Mouse (Mus musculus): ENCODE results near the gene Brd4. TPM values are rescaled to one million over a fixed set of nuclear protein-coding genes. Genes with fewer than 3 reads are reported as not detected.

The Brd4 gene
- polyA plus RNA-seq, 1 experiment from 2014 or later: 54.7 TPM

- Histone ChIP-seq H3K4me1 (ENCODE audit: control insufficient read depth in 2 of 2, insufficient read depth in 2 of 2, low read length in 2 of 2) (peaks cover 11 to 13% of the 10 kb centered on the region in 2 experiments), H3K4me2 (ENCODE audit: low read length) (peak overlapping the region; percentile 89), H3K9me3 (ENCODE audit: control insufficient read depth, low read length) (no peaks in the 10 kb centered on the region), H3K9ac (ENCODE audit: low read length) (no peak overlapping the region), H3K27ac (replicated peaks in 1 of 2; ENCODE audit: control insufficient read depth in 1 of 2, insufficient read depth in 1 of 2, low read depth in 2 of 2, low read length in 2 of 2) (no peak overlapping the region), H3K27me3 (ENCODE audit: control insufficient read depth, insufficient read depth, low read length) (peaks cover 15% of the 10 kb centered on the region), H3K4me3 (ENCODE audit: control insufficient read depth in 1 of 2, insufficient read depth in 1 of 2, low read depth in 1 of 2, low read length in 2 of 2) (peak overlapping the region in 1 of 2 experiments; percentile 43; a peak in 1 of 4 replicates), H3K36me3 (ENCODE audit: control insufficient read depth, insufficient read depth, low read length) (no peaks in the 10 kb centered on the region)
- ATAC-seq (ENCODE audit: insufficient number of reproducible peaks, insufficient read depth, low FRiP score, low read depth): no peak
- WGBS: 18% methylated on average over 5 of the region's 5 CpGs
These were observed 94.7 kb downstream of the Brd4 start for GRCm38 (mm10) chr17:32189850-32190249.

GRCm38 (mm10) chr17:32188863-32189636, 95.5 kb downstream of the Brd4 start, which contains the start of gene Ephx3:
Ephx3 (minus strand) TSS chr17:32189549.
- H3K4me1 ChIP-seq (ENCODE audit: control insufficient read depth in 2 of 2, insufficient read depth in 2 of 2, low read length in 2 of 2): peaks cover 11 to 13% of the 10 kb centered on the region in 2 experiments
- peak within 1 kb of the TSS; percentile 34 to 43 for H3K4me3 ChIP-seq (ENCODE audit: control insufficient read depth in 1 of 2, insufficient read depth in 1 of 2, low read depth in 1 of 2, low read length in 2 of 2)
- H3K9me3 ChIP-seq (ENCODE audit: control insufficient read depth, low read length): no peaks in the 10 kb centered on the region
- peak; percentile 38; the same call in 1 of the 2 replicates for ATAC-seq (ENCODE audit: insufficient number of reproducible peaks, insufficient read depth, low FRiP score, low read depth)
- H3K27me3 ChIP-seq (ENCODE audit: control insufficient read depth, insufficient read depth, low read length): peaks cover 15% of the 10 kb centered on the region
- H3K9ac ChIP-seq (ENCODE audit: low read length): peak within 1 kb of the TSS; percentile 42; the same call in 1 of the 2 replicates
- WGBS: 6% methylated on average over 42 of the region's 42 CpGs
- no peak within 1 kb of the TSS for H3K27ac ChIP-seq (replicated peaks in 1 of 2; ENCODE audit: control insufficient read depth in 1 of 2, insufficient read depth in 1 of 2, low read depth in 2 of 2, low read length in 2 of 2)
- no peaks in the 10 kb centered on the region for H3K36me3 ChIP-seq (ENCODE audit: control insufficient read depth, insufficient read depth, low read length)
- H3K4me2 ChIP-seq (ENCODE audit: low read length): peak within 1 kb of the TSS; percentile 89

GRCm38 (mm10) chr17:32183017-32183416, 101.5 kb downstream of the Brd4 start:
- Histone ChIP-seq H3K4me1 (ENCODE audit: control insufficient read depth in 2 of 2, insufficient read depth in 2 of 2, low read length in 2 of 2) (peaks cover 15 to 20% of the 10 kb centered on the region in 2 experiments), H3K4me3 (ENCODE audit: control insufficient read depth in 1 of 2, insufficient read depth in 1 of 2, low read depth in 1 of 2, low read length in 2 of 2) (no peak overlapping the region), H3K4me2 (ENCODE audit: low read length) (no peak overlapping the region), H3K27me3 (ENCODE audit: control insufficient read depth, insufficient read depth, low read length) (no peaks in the 10 kb centered on the region), H3K9me3 (ENCODE audit: control insufficient read depth, low read length) (no peaks in the 10 kb centered on the region), H3K9ac (ENCODE audit: low read length) (no peak overlapping the region), H3K27ac (replicated peaks in 1 of 2; ENCODE audit: control insufficient read depth in 1 of 2, insufficient read depth in 1 of 2, low read depth in 2 of 2, low read length in 2 of 2) (no peak overlapping the region), H3K36me3 (ENCODE audit: control insufficient read depth, insufficient read depth, low read length) (no peaks in the 10 kb centered on the region)
- 33% methylated on average over 8 of the region's 8 CpGs for WGBS
- ATAC-seq (ENCODE audit: insufficient number of reproducible peaks, insufficient read depth, low FRiP score, low read depth): no peak

- Histone ChIP-seq H3K9me3 (ENCODE audit: control insufficient read depth, low read length) (no peaks in the 10 kb centered on the region), H3K9ac (ENCODE audit: low read length) (no peak overlapping the region), H3K36me3 (ENCODE audit: control insufficient read depth, insufficient read depth, low read length) (no peaks in the 10 kb centered on the region), H3K27ac (replicated peaks in 1 of 2; ENCODE audit: control insufficient read depth in 1 of 2, insufficient read depth in 1 of 2, low read depth in 2 of 2, low read length in 2 of 2) (0 out of 4 replicates have a peak overlapping the region, but pooled peaks have one; percentile 12 to 13), H3K4me2 (ENCODE audit: low read length) (no peak overlapping the region), H3K4me3 (ENCODE audit: control insufficient read depth in 1 of 2, insufficient read depth in 1 of 2, low read depth in 1 of 2, low read length in 2 of 2) (no peak overlapping the region), H3K4me1 (ENCODE audit: control insufficient read depth in 2 of 2, insufficient read depth in 2 of 2, low read length in 2 of 2) (peaks cover 15 to 20% of the 10 kb centered on the region in 2 experiments), H3K27me3 (ENCODE audit: control insufficient read depth, insufficient read depth, low read length) (no peaks in the 10 kb centered on the region)
- ATAC-seq (ENCODE audit: insufficient number of reproducible peaks, insufficient read depth, low FRiP score, low read depth): peak; percentile 47; the same call in 1 of the 2 replicates
- 26% methylated on average over 11 of the region's 11 CpGs for WGBS
These were observed 104.7 kb downstream of the Brd4 start for GRCm38 (mm10) chr17:32179621-32180491.

- H3K4me2 ChIP-seq (ENCODE audit: low read length): no peak overlapping the region
- H3K4me3 ChIP-seq (ENCODE audit: control insufficient read depth in 1 of 2, insufficient read depth in 1 of 2, low read depth in 1 of 2, low read length in 2 of 2): no peak overlapping the region
- 81% methylated on average over 4 of the region's 4 CpGs for WGBS
- no peak overlapping the region for H3K27ac ChIP-seq (replicated peaks in 1 of 2; ENCODE audit: control insufficient read depth in 1 of 2, insufficient read depth in 1 of 2, low read depth in 2 of 2, low read length in 2 of 2)
- peaks cover 16 to 22% of the 10 kb centered on the region in 2 experiments for H3K4me1 ChIP-seq (ENCODE audit: control insufficient read depth in 2 of 2, insufficient read depth in 2 of 2, low read length in 2 of 2)
- no peaks in the 10 kb centered on the region for H3K9me3 ChIP-seq (ENCODE audit: control insufficient read depth, low read length)
- ATAC-seq (ENCODE audit: insufficient number of reproducible peaks, insufficient read depth, low FRiP score, low read depth): no peak
- no peak overlapping the region for H3K9ac ChIP-seq (ENCODE audit: low read length)
- H3K36me3 ChIP-seq (ENCODE audit: control insufficient read depth, insufficient read depth, low read length): no peaks in the 10 kb centered on the region
- no peaks in the 10 kb centered on the region for H3K27me3 ChIP-seq (ENCODE audit: control insufficient read depth, insufficient read depth, low read length)
These were observed 107.6 kb downstream of the Brd4 start for GRCm38 (mm10) chr17:32176919-32177318.

GRCm38 (mm10) chr17:32173166-32173565, 111.4 kb downstream of the Brd4 start:
- Histone ChIP-seq H3K9me3 (ENCODE audit: control insufficient read depth, low read length) (no peaks in the 10 kb centered on the region), H3K4me2 (ENCODE audit: low read length) (no peak overlapping the region), H3K36me3 (ENCODE audit: control insufficient read depth, insufficient read depth, low read length) (no peaks in the 10 kb centered on the region), H3K4me3 (ENCODE audit: control insufficient read depth in 1 of 2, insufficient read depth in 1 of 2, low read depth in 1 of 2, low read length in 2 of 2) (no peak overlapping the region), H3K4me1 (ENCODE audit: control insufficient read depth in 2 of 2, insufficient read depth in 2 of 2, low read length in 2 of 2) (peaks cover 3 to 10% of the 10 kb centered on the region in 2 experiments; a peak in 2 of 4 replicates), H3K27me3 (ENCODE audit: control insufficient read depth, insufficient read depth, low read length) (no peaks in the 10 kb centered on the region), H3K27ac (replicated peaks in 1 of 2; ENCODE audit: control insufficient read depth in 1 of 2, insufficient read depth in 1 of 2, low read depth in 2 of 2, low read length in 2 of 2) (peak overlapping the region; percentile 3 to 64; a peak in 1 of 4 replicates), H3K9ac (ENCODE audit: low read length) (no peak overlapping the region)
- no peak for ATAC-seq (ENCODE audit: insufficient number of reproducible peaks, insufficient read depth, low FRiP score, low read depth)
- WGBS: 44% methylated on average over 7 of the region's 7 CpGs

GRCm38 (mm10) chr17:32172485-32172884, 112.0 kb downstream of the Brd4 start:
- Histone ChIP-seq H3K27me3 (ENCODE audit: control insufficient read depth, insufficient read depth, low read length) (no peaks in the 10 kb centered on the region), H3K9me3 (ENCODE audit: control insufficient read depth, low read length) (no peaks in the 10 kb centered on the region), H3K4me2 (ENCODE audit: low read length) (no peak overlapping the region), H3K9ac (ENCODE audit: low read length) (no peak overlapping the region), H3K36me3 (ENCODE audit: control insufficient read depth, insufficient read depth, low read length) (no peaks in the 10 kb centered on the region), H3K27ac (replicated peaks in 1 of 2; ENCODE audit: control insufficient read depth in 1 of 2, insufficient read depth in 1 of 2, low read depth in 2 of 2, low read length in 2 of 2) (peak overlapping the region in 1 of 2 experiments; percentile 64; a peak in 1 of 4 replicates), H3K4me3 (ENCODE audit: control insufficient read depth in 1 of 2, insufficient read depth in 1 of 2, low read depth in 1 of 2, low read length in 2 of 2) (no peak overlapping the region), H3K4me1 (ENCODE audit: control insufficient read depth in 2 of 2, insufficient read depth in 2 of 2, low read length in 2 of 2) (peaks cover 3 to 10% of the 10 kb centered on the region in 2 experiments; a peak in 2 of 4 replicates)
- WGBS: 54% methylated on average over 2 of the region's 2 CpGs
- no peak for ATAC-seq (ENCODE audit: insufficient number of reproducible peaks, insufficient read depth, low FRiP score, low read depth)
